Mouse (Mus musculus) brown adipose tissue, adult 24 weeks (tissue): ENCODE data around the gene Ube2g2. TPM values are rescaled to one million over a fixed set of nuclear protein-coding genes. Genes with fewer than 3 reads are reported as not detected.

Experiments used
- H3K27ac ChIP-seq: fragments of 200-500 bp; replicated peaks from 2 replicates; pipeline ENCODE4 v1.5.1; 2012; ENCODE audit warnings: low read depth, mild to moderate bottlenecking, low read length
- H3K4me1 ChIP-seq: fragments of 200-500 bp; 2 replicates; pipeline ENCODE4 v1.6.1; 2012; ENCODE audit warnings: low read length, mixed read lengths; ENCODE audit not compliant: control insufficient read depth, insufficient read depth, insufficient read length
- H3K4me3 ChIP-seq: fragments of 200-500 bp; 2 replicates; pipeline ENCODE4 v1.5.1; 2012; ENCODE audit warnings: low read depth, mild to moderate bottlenecking, low read length, moderate library complexity; ENCODE audit not compliant: insufficient read depth
- polyA plus RNA-seq: library from polyadenylated mRNA; stranded (reverse); fragments of >200 nt; gene quantifications from 2 replicates; pipeline ENCODE4 v1.2.4, GENCODE M21; 2012; ENCODE audit not compliant: missing spikeins, insufficient read depth, insufficient read length

Gene Ube2g2
- polyA plus RNA-seq, 1 experiment = 23.3 TPM

DNA sequence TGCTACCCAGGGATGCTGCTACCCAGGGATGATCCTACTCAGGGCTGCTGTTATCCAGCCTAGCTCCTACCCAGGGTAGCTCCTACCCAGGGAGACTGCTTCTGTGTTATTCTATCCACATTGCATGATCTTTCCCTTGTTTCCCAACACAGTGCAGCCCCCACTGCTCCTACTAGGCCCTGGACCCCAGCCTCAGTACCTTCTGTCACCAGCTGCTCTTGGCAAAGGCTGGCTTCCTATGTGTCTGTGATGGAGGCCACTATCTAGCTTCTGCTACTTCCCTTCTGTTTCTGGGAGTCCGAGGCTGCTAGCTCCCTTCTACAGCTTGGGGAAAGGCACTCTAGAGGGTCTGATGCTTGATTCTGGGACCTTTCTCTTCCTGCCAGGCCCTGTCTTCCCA is 25.4 kb downstream of the Ube2g2 start:
- Histone ChIP-seq H3K4me1 (no peaks in the 10 kb centered on the region), H3K4me3 (no peak overlapping the region), H3K27ac (no peak overlapping the region)

DNA sequence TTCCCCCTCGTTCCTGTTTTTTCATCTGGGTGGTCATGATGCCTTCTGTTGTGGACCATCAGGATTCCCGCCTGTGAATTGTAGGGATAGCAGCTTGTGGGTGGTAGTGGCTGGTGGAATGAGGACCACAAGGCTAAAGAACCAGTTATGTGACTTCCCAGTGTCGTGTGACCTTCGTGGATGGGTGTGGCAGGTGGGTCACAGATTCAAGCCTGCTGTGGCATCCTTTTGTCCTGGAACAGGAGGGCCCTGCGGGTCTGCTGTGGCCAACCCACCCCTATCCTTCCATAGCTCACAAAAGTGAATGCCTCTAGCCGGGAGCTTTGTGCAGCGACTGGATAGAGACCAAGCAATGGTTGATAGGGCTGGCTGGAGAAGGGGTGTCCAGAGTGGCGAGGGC is 25.8 kb downstream of the Ube2g2 start:
- H3K4me1 ChIP-seq = no peaks in the 10 kb centered on the region
- no peak overlapping the region for H3K4me3 ChIP-seq
- no peak overlapping the region for H3K27ac ChIP-seq

DNA sequence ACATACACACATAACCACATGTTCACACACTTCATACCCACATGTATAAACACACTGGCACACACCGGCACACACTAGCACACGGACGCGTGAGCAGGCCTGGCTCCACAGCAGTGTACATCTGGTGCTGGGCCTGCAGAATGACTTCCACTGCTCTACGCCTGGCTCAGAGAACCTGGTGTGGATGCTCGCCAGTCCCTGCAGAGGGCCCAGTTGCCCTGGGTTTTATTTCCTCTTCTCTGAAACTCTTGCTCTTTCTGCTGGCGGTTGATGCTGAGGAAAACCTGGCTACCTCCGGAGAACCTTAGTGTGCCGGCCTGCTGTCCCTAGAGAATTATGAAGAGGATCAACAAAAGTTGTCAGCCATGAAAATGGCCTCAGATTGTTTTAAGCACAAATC is 30.0 kb downstream of the Ube2g2 start:
- Histone ChIP-seq H3K27ac (no peak overlapping the region), H3K4me1 (no peaks in the 10 kb centered on the region), H3K4me3 (no peak overlapping the region)

DNA sequence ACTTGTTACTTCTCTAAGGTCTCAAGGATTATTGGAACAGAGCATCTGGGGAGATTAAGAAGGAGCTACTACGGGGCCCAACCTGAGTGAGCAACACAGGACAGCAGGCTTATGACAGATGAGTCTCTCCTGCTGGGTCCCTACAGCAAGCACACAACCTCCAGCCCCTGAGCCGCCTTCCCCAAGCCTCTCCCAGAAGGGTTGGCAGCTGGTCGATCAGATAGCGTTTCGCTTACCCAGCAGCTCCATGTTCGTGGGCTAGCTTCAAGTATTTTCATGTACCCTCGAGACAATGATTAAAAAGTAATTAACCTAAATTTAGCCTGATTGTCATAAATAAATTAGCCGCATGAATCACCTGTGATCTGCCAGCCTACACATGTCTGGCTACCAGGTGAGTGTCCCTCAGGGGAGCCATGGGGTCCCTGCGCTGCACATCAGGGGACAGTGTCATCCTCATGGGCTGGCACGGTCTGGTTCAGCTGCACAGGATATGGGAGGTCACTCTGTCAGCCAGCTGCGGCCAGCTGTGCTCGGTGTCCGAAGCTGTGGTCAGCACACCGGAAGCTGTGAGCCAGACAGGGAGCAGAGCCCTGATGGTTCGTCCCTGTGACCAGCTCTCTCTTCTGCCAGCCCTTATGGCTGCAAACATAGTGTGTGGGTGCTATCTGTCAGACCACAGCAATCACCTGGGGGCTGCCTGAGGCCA is 36.4 kb downstream of the Ube2g2 start:
- no peak overlapping the region for H3K27ac ChIP-seq
- H3K4me3 ChIP-seq = no peak overlapping the region
- no peaks in the 10 kb centered on the region for H3K4me1 ChIP-seq

DNA sequence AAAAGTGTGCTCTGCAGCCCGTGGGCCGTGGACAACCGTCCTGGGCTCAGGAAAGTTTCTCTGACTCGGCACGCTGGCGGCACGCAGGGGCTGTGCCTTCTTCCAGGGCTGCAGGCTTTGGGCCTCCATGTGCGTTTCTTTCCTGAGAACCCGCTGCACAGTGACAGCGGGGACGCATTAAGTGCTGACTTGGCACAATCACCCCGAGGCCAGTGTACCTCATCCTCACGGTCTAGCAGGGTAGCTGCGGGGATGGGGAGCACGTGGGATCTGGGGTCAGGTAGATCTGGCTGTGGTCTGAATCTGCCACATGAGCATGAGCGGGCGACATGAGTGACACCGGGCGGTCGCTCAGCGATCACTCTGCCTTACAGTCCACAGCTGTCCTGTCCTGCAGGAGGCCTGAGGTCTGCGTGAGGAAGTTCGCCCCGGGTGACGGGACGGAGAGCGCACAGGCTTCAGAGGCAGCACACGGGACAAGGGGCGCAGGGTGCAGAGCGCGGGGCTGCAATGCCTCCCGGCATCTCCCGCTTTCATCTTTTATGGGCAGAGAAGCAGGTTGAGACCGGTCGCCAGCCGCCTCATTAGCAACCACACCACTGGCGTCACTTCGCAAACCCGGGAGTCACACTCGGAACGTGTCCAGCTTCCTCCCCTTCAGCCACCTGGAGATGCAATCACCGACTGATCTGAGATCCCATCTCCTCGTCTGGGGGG is 42.0 kb downstream of the Ube2g2 start:
- H3K27ac ChIP-seq = no peak overlapping the region
- H3K4me3 ChIP-seq = no peak overlapping the region
- no peaks in the 10 kb centered on the region; the same call in 1 of the 2 replicates for H3K4me1 ChIP-seq

DNA sequence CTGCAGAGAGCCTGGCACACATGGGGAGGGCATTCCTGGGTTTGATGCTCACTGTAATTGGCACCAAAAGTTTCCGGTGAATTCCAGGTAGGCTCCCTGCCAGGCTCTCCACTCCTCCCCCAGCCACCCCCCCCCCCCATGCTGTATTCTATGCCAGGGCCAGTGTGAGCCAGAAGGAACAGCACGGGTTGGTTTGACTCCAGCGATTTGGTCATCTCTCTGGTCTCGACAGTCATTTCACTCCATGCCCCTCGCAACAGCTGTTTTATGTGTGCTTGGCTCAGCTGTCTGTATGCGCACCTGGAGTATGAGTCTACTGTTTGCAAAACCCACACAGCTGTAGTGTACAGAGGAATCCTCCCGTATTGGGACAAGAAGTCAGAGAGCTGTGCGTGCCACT is 44.3 kb downstream of the Ube2g2 start:
- no peak overlapping the region for H3K4me3 ChIP-seq
- H3K4me1 ChIP-seq = no peaks in the 10 kb centered on the region; the same call in 1 of the 2 replicates
- H3K27ac ChIP-seq = no peak overlapping the region

DNA sequence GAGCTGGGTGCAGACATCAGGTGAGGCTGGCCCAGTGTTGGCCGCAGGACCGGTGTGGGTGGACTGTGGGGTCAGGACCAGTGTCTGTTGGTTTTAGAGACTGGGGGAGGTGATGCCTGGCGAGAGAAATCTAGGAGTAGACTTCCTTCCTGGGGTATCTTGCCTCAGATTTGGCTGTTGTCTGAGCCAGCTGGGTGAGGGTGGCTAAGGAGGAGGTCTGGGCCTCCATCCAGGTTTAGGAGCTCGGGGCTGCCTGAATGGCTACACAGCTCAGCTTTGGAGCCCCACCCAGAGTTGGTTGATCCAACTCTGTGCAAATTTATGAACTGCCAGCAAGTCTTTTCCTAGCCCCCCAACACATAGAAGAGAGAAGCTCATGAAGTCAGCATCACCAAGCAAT is 45.3 kb downstream of the Ube2g2 start:
- no peaks in the 10 kb centered on the region; the same call in 1 of the 2 replicates for H3K4me1 ChIP-seq
- no peak overlapping the region for H3K27ac ChIP-seq
- H3K4me3 ChIP-seq = no peak overlapping the region

DNA sequence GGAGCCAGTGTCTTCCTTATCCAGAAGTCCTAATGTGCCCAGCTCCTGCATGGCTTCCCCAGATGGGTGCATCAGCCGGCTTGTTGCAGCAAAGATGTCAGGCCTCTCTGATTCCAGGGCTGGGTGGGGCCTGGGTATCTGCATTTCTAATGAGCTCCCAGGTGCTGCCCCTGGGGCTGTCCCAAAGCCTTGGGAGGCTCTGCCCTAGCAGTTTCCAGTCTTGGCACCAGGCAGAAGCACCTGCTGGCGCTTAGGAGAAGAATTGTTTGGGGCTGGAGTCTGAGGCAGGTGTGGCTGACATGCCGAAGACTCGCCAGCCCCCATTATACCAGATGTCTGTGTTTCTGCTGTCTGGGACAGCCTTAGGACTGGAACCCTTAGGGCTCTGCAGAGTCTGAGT is 48.6 kb downstream of the Ube2g2 start:
- Histone ChIP-seq H3K4me3 (no peak overlapping the region), H3K27ac (no peak overlapping the region), H3K4me1 (no peaks in the 10 kb centered on the region; the same call in 1 of the 2 replicates)

DNA sequence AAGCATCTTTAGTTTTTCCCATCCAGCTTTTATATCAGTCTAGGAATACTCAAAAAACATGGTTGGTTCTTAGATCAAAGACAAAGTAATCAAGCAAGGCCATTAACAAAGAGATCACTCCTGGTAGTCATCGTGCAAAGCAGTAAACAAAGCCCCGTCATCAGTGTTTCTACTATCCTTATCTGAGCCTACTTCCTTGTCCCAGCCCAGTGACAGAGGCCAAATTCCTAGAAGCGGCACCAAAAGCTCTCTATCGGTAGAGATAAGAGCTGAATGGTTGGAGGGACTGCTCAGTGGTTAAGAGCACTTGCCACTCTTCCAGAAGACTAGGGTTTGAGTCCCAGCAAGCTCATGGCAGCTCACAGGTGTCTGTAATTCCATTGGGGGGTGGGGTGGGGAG is 49.4 kb downstream of the Ube2g2 start:
- H3K4me3 ChIP-seq = no peak overlapping the region
- H3K27ac ChIP-seq = no peak overlapping the region
- no peaks in the 10 kb centered on the region; the same call in 1 of the 2 replicates for H3K4me1 ChIP-seq

DNA sequence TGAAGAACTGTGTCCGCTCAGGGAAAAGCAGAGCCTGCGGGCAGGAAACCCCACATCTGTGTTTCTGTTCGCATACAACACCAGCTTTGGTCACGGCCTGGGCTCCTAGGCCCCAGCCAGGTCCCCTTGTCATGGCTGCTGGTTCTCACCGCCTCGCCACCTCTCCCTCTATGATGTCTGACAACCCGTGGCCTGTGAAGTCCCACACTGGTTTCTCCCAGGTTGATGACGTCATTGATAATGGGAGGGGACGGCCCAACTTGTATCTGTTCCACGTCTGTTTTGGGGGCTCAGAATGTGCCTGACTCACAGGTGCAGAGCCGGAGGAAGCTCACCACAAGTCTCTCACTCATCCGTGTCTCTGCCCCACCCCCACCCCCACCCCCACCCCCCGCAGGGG is 51.7 kb downstream of the Ube2g2 start:
- Histone ChIP-seq H3K4me1 (no peaks in the 10 kb centered on the region), H3K4me3 (no peak overlapping the region), H3K27ac (no peak overlapping the region)

DNA sequence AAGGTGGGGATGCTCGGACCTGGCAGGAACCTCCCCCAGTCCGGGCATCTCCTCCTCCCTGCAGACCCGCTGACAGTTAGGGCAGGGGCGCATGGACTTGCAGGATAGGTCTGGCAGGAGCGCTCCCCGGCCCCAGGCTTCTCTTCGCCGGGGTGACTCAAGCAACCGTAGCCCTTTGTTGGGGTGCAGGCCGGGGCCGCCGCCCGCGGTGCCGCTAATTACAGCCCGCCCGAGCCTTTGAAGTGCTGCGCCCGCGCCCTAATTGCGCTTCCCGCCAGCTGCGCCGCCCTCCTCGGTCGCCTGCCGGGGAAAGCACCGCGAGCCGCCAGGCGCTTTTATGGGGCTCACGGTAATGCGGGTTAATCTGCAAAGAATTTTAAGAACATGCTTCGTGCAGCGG is 55.5 kb downstream of the Ube2g2 start:
- Histone ChIP-seq H3K4me3 (no peak overlapping the region), H3K4me1 (no peaks in the 10 kb centered on the region), H3K27ac (no peak overlapping the region)

DNA sequence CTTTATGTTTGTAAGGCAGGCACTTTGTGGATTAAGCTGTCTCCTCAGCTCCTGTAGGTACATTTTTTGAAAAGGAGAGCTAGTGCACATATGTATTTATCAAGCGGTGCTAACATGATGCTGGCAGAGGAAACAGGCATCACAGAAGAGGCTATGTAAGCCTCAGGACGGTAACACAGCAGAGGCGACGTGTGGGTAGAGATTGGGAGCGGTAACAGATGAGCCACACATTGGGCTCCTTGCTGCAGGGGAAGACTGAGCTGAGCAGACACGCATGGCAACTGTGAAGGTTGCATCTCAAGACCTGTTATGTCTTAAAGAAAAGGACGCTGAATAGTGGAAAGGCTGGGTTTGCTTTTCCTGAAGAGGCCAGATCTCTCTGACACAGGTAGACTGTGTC is 60.9 kb downstream of the Ube2g2 start:
- Histone ChIP-seq H3K4me3 (no peak overlapping the region), H3K27ac (no peak overlapping the region), H3K4me1 (no peaks in the 10 kb centered on the region)

DNA sequence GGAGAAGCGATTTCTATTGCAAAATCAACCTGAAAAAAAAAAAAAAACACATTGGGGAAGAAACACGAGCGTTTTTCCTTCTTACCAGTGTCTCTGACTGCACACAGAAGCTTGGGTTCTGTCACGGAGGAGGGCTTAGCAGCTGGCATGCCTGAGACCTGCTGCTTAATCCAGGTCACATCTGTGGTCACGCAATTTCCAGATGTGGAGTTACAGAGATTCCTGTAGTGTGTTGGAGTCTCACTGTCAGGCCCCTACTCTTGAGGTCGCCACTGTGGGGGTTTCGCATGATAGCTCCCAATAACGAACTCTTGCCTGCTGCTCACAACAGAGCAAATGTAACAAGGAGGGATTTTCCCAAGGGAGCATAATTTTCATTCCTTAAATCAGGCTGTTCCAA is 62.1 kb downstream of the Ube2g2 start:
- H3K4me3 ChIP-seq = no peak overlapping the region
- H3K4me1 ChIP-seq = no peaks in the 10 kb centered on the region
- H3K27ac ChIP-seq = no peak overlapping the region

DNA sequence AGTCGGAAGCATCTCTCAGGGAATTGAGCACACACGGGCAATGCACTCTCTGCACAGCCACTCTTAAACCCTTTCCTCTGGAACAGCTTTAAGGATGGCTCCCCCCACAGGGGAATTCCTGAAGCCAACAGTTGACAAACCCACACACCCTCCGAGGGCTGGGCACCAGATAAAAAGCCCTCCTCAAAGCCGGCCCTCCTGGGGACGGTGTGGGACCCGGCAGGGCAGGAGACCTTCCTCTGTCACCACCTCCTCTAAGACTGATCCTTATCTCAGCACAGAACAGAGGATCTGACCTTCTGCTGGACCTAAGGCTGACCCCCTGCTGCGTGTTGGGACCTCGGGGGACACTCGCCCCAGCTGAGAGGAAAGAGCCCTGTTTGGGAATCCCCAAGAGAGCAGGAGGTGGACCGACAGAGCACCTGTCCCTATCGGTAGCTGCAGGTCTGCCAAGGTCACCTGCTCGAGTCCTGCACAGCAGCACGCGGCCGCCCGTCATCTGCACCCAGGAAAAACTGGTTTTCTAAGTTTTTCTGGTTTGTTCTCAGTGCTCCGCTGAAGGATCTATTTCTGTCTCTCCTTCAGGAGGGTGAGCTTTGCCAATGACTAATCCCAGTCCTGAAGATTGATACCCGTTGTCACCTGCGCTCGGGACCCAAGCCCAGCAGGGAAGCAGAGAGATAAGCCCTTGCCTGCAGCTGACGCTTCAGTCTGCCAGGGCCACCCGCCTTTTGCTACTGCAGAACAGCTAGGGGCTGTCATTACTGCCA is 64.0 kb downstream of the Ube2g2 start, which contains the start of gene Tspear:
Tspear (plus strand) TSS at position 675 of the 770 bp plus-strand sequence.
- Histone ChIP-seq H3K4me3 (no peak within 1 kb of the TSS), H3K27ac (no peak within 1 kb of the TSS)

DNA sequence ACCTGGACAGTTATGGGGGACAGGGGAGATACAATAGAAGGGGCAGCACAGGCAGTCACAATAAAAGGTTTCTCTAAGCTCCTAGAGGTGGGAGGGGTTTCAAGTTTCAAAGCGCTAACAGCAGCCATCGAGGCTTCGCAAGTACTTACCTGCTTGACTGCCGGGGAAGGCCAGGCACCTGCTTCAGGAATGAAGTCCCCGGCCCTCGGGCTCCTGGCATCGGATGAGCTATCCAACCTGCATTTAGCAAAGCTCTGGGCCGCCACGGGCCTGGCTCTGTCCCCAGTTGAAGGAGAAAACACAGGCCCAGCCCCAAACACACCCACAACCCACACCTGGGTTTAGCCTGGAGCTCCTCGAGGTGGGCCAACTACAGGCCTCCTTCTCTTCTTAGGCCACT is 64.9 kb downstream of the Ube2g2 start:
- no peak overlapping the region for H3K27ac ChIP-seq
- no peak overlapping the region for H3K4me3 ChIP-seq
- no peaks in the 10 kb centered on the region for H3K4me1 ChIP-seq

More for the DNA sequence above, 64.0 kb downstream of the Ube2g2 start, which contains the start of gene Tspear:
- no peaks in the 10 kb centered on the region for H3K4me1 ChIP-seq
